Mouse (Mus musculus) neutrophil, adult 59 days (primary cell): Measurements from ENCODE around the gene Slc25a17. TPM values are rescaled to one million over a fixed set of nuclear protein-coding genes. Genes with fewer than 3 reads are reported as not detected.

Source experiments
- total RNA-seq, 2 experiments: library from RNA; stranded (reverse); gene quantifications; 1 replicate in 1 of 2; 2 replicates in 1 of 2; pipeline ENCODE4 v1.2.4; 2023

Gene Slc25a17
- 10 to 100 TPM; 22.9 to 25.8 TPM for total RNA-seq

GRCm38 (mm10) chr15:81360345-81361021, at the start of gene Slc25a17:
TSS of gene Slc25a17 (minus strand) at chr15:81360812.

GRCm38 (mm10) chr15:81408199-81408598, 47.6 kb upstream of the Slc25a17 start, which contains the start of gene Dnajb7:
TSS of gene Dnajb7 (minus strand) at chr15:81408299.

GRCm38 (mm10) chr15:81399638-81400315, 39.2 kb upstream of the Slc25a17 start, which contains the start of the genes St13 and Xpnpep3:
TSS of gene St13 (minus strand) at chr15:81400077.
TSS of gene Xpnpep3 (plus strand) at chr15:81400138.

Other genes with a start within 250 kb of the Slc25a17 start
- gene Mrtfa, start 170.1 kb downstream of the Slc25a17 start, total RNA-seq, result 100 to 1,000 TPM; 194 to 218 TPM
- gene Mchr1, start 125.3 kb downstream of the Slc25a17 start, total RNA-seq, result not detected
- gene St13, start 39.3 kb upstream of the Slc25a17 start, total RNA-seq, result 10 to 100 TPM; 36.3 to 52.7 TPM
- gene Xpnpep3, start 39.3 kb upstream of the Slc25a17 start, total RNA-seq, result 10 to 100 TPM in 1 of 2 experiments, 1 to 10 TPM in 1; 9.1 to 11.2 TPM
- gene Dnajb7, start 47.5 kb upstream of the Slc25a17 start, total RNA-seq, result not detected
- gene Rbx1, start 105.5 kb upstream of the Slc25a17 start, total RNA-seq, result 10 to 100 TPM; 80.4 to 91.9 TPM
- 100 to 1,000 TPM; 173 to 179 TPM for gene Ep300, start 224.5 kb upstream of the Slc25a17 start, total RNA-seq